Mouse (Mus musculus): ENCODE measurements around the gene Zfp513.

- peak; percentile 66 for TF ChIP-seq ZNF384 (IDR thresholded peaks at IDR 0.05; ENCODE audit: low read depth, low read length)
- TF ChIP-seq ZC3H11A (IDR thresholded peaks at IDR 0.05; ENCODE audit: borderline replicate concordance, low read depth, low read length) = no peak
- no peak for TF ChIP-seq HCFC1 (IDR thresholded peaks at IDR 0.05; ENCODE audit: borderline replicate concordance, insufficient read depth, low read length)
- no peak for TF ChIP-seq CHD2 (IDR thresholded peaks at IDR 0.05; ENCODE audit: low read depth, low read length)
These were observed 16.2 kb upstream of the Zfp513 start for GRCm38 (mm10) chr5:31218294-31218693.
